Comparison of ENCODE assay signal across 8 mouse cellular contexts in the genomic region with DNA sequence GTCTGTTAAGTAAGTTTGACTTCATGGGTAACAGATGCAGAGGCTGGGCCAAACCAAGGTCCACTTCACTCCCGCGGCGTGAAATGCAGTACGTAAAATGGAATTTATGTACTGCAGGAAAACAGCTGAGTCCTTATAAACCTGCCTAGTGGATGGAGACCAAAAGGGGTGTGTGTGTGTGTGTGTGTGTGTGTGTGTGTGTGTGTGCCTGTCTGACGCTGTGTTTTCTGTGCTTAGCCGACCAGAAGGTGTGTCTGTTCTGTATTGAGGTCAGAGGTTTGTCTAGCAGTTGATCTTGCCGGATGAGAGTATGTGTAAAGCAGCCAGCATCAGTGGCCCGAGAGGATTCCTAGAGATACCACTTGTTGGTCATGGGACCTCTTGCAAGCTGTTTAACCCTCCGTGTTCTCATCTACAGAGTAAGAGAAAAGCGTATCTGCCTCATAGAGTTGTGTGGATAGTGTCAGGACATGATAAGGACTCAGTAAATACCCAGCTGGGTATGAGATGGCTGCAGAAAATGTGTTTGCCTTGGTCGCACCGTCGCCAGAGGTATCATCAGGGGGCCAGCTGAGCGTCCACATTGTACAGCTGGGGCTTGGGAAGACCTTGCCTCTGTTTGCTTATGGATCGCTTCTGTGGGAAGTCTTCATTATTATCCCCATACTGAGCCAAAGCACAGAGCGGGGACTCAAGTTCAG. TPM values are rescaled to one million over a fixed set of nuclear protein-coding genes. Genes with fewer than 3 reads are reported as not detected.
A peak's percentile ranks its signal among the peaks of the same experiment; 100 is the strongest.
DNase-seq lines count a peak whose midpoint lies in the region; ATAC-seq and TF ChIP-seq lines count a peak whose summit lies in the region.

No protein-coding gene starts in this region.

- peak overlapping the region; percentile 92 for H3K9ac ChIP-seq in heart, embryonic 16.5 days (ENCODE audit: low read length)
- H3K9ac ChIP-seq in liver, embryonic 16.5 days (ENCODE audit: low read depth, low read length) = peak overlapping the region; percentile 90

- TF ChIP-seq CTCF in lung, adult 2 months (IDR thresholded peaks at IDR 0.05; ENCODE audit: insufficient read depth, low read length) = no peak

- H3K27me3 ChIP-seq in heart, embryonic 16.5 days (ENCODE audit: control insufficient read depth, insufficient read depth, low read length) = no peaks in the 10 kb centered on the region
- H3K27me3 ChIP-seq in liver, embryonic 16.5 days (ENCODE audit: control insufficient read depth, insufficient read depth, low read depth, low read length) = no peaks in the 10 kb centered on the region

- TF ChIP-seq POLR2A in lung, adult 2 months (IDR thresholded peaks at IDR 0.05; ENCODE audit: borderline replicate concordance, extremely low read depth, low read depth, low read length) = no peak

- ATAC-seq in heart, embryonic 16.5 days (replicated peaks; ENCODE audit: extremely low read depth, insufficient read depth, low FRiP score) = no peak
- ATAC-seq in liver, embryonic 16.5 days (ENCODE audit: low read depth) = peak; percentile 43
- ATAC-seq in monocyte, adult 5-6 weeks (replicated peaks; ENCODE audit: insufficient number of reproducible peaks, low FRiP score, low TSS enrichment, poor library complexity, severe bottlenecking) = no peak

- peak overlapping the region; percentile 89 for H3K27ac ChIP-seq in heart, embryonic 16.5 days (ENCODE audit: low read length)
- H3K27ac ChIP-seq in liver, embryonic 16.5 days (ENCODE audit: low read length) = peak overlapping the region; percentile 89

- H3K36me3 ChIP-seq in heart, embryonic 16.5 days (ENCODE audit: control insufficient read depth, insufficient read depth) = no peaks in the 10 kb centered on the region
- no peaks in the 10 kb centered on the region for H3K36me3 ChIP-seq in liver, embryonic 16.5 days (ENCODE audit: control insufficient read depth, insufficient read depth)

- H3K4me2 ChIP-seq in heart, embryonic 16.5 days (ENCODE audit: low read depth, low read length) = peak overlapping the region; percentile 73
- H3K4me2 ChIP-seq in liver, embryonic 16.5 days (ENCODE audit: low read depth, low read length) = peak overlapping the region; percentile 95

- intact Hi-C loops in left cerebral cortex, postnatal 25 days (cut with DNase I) = loop anchor here (2.0 kb wide), 3 partner anchors 18 to 50 kb away; partner anchors contain the start of gene Gm9837

- WGBS in lung, adult 2 months = 42% methylated on average over 16 of the region's 16 CpGs
- WGBS in heart, embryonic 16.5 days = 31% methylated on average over 16 of the region's 16 CpGs
- WGBS in liver, embryonic 16.5 days (ENCODE audit: insufficient replicate concordance) = 20% methylated on average over 16 of the region's 16 CpGs

- DNase-seq in lung, adult 2 months = no peak
- DNase-seq in lung, postnatal 14 days = no peak
- peak; percentile 45 for DNase-seq in c-Kit-positive CD71-positive TER-119-positive erythroid progenitor cells, embryonic 14.5 days (ENCODE audit: low spot score)
- DNase-seq in frontal cortex, postnatal 25 days (ENCODE audit: low spot score in 2 of 2) = no peak
- no peak for DNase-seq in left cerebral cortex, postnatal 25 days (ENCODE audit: low spot score in 2 of 2)

- H3K4me1 ChIP-seq in lung, adult 2 months (ENCODE audit: control insufficient read depth, insufficient read depth, low read length) = peaks cover 14% of the 10 kb centered on the region
- peaks cover 52% of the 10 kb centered on the region for H3K4me1 ChIP-seq in heart, embryonic 16.5 days (ENCODE audit: control insufficient read depth, insufficient read depth, low read length)
- H3K4me1 ChIP-seq in liver, embryonic 16.5 days (ENCODE audit: control insufficient read depth, low read depth, low read length) = peaks cover 63% of the 10 kb centered on the region

- H3K9me3 ChIP-seq in heart, embryonic 16.5 days (replicated peaks; ENCODE audit: control insufficient read depth, low read length) = no peaks in the 10 kb centered on the region
- H3K9me3 ChIP-seq in liver, embryonic 16.5 days (replicated peaks; ENCODE audit: control insufficient read depth, low read length) = no peaks in the 10 kb centered on the region

- H3K4me3 ChIP-seq in lung, adult 2 months (replicated peaks; ENCODE audit: extremely low read depth, low read depth, low read length) = peak overlapping the region; percentile 42
- peak overlapping the region; percentile 88 for H3K4me3 ChIP-seq in heart, embryonic 16.5 days (ENCODE audit: low read length)
- H3K4me3 ChIP-seq in liver, embryonic 16.5 days (ENCODE audit: low read depth, low read length) = peak overlapping the region; percentile 84

RNA-seq across cellular contexts. Expression of gene Sept8, which starts 2.2 kb away (rescaled TPM):
- 40.8 and 49.5 TPM in 2 replicates for polyA plus RNA-seq in lung, adult 2 months (2012; rRNA removed)
- polyA plus RNA-seq in heart, embryonic 16.5 days (2015; fragmentation: Nextera tagmentation; extraction: Ambion mirVana) = 22.9 and 23.3 TPM in 2 replicates
- 16.5 and 18.9 TPM in 2 replicates for polyA plus RNA-seq in liver, embryonic 16.5 days (2015; fragmentation: Nextera tagmentation; extraction: Ambion mirVana)
- 2.9 to 4.1 TPM (median 3.8 TPM) in 3 replicates for total RNA-seq in monocyte, adult 5-6 weeks (2017)
- total RNA-seq in left cerebral cortex, postnatal 25 days (2021) = 100 to 1,000 TPM; 299 to 327 TPM

RNA-seq across cellular contexts. Expression of gene Sowaha, which starts 41.2 kb away (rescaled TPM):
- polyA plus RNA-seq in lung, adult 2 months (2012; rRNA removed) = 0.86 and 0.98 TPM in 2 replicates
- 0.17 and 0.18 TPM in 2 replicates for polyA plus RNA-seq in heart, embryonic 16.5 days (2015; fragmentation: Nextera tagmentation; extraction: Ambion mirVana)
- 13.5 and 15.9 TPM in 2 replicates for polyA plus RNA-seq in liver, embryonic 16.5 days (2015; fragmentation: Nextera tagmentation; extraction: Ambion mirVana)
- not detected in 3 replicates for total RNA-seq in monocyte, adult 5-6 weeks (2017)
- total RNA-seq in left cerebral cortex, postnatal 25 days (2021) = 10 to 100 TPM; 79.1 to 79.3 TPM

RNA-seq across cellular contexts. Expression of gene Gm9945, which starts 41.3 kb away (rescaled TPM):
- not detected in 2 replicates for polyA plus RNA-seq in lung, adult 2 months (2012; rRNA removed)
- polyA plus RNA-seq in heart, embryonic 16.5 days (2015; fragmentation: Nextera tagmentation; extraction: Ambion mirVana) = not detected in 2 replicates
- polyA plus RNA-seq in liver, embryonic 16.5 days (2015; fragmentation: Nextera tagmentation; extraction: Ambion mirVana) = 0.49 and 0.64 TPM in 2 replicates
- not detected in 3 replicates for total RNA-seq in monocyte, adult 5-6 weeks (2017)
- total RNA-seq in left cerebral cortex, postnatal 25 days (2021) = 1 to 10 TPM; 3.3 TPM

RNA-seq across cellular contexts. Expression of gene Kif3a, which starts 45.9 kb away (rescaled TPM):
- polyA plus RNA-seq in lung, adult 2 months (2012; rRNA removed) = 5.4 and 8.5 TPM in 2 replicates
- polyA plus RNA-seq in heart, embryonic 16.5 days (2015; fragmentation: Nextera tagmentation; extraction: Ambion mirVana) = 38.3 and 38.9 TPM in 2 replicates
- polyA plus RNA-seq in liver, embryonic 16.5 days (2015; fragmentation: Nextera tagmentation; extraction: Ambion mirVana) = 7.4 and 9.7 TPM in 2 replicates
- 2.8 to 6.1 TPM (median 3.6 TPM) in 3 replicates for total RNA-seq in monocyte, adult 5-6 weeks (2017)
- total RNA-seq in left cerebral cortex, postnatal 25 days (2021) = 100 to 1,000 TPM; 129 to 130 TPM

RNA-seq across cellular contexts. Expression of gene Gm9837, which starts 51.0 kb away (rescaled TPM):
- polyA plus RNA-seq in lung, adult 2 months (2012; rRNA removed) = not detected in 2 replicates
- not detected in 2 replicates for polyA plus RNA-seq in heart, embryonic 16.5 days (2015; fragmentation: Nextera tagmentation; extraction: Ambion mirVana)
- not detected in 2 replicates for polyA plus RNA-seq in liver, embryonic 16.5 days (2015; fragmentation: Nextera tagmentation; extraction: Ambion mirVana)
- total RNA-seq in monocyte, adult 5-6 weeks (2017) = not detected in 3 replicates
- total RNA-seq in left cerebral cortex, postnatal 25 days (2021) = not detected
